Mouse (Mus musculus): ENCODE results near the gene Alb.

- no peak for TF ChIP-seq CTCF (IDR thresholded peaks at IDR 0.05; ENCODE audit: insufficient read depth, low read length)
- no peak for TF ChIP-seq POLR2A (IDR thresholded peaks at IDR 0.05; ENCODE audit: borderline replicate concordance, extremely low read depth, low read depth, low read length)
Measured at GRCm38 (mm10) chr5:90518356-90519100, 57.8 kb downstream of the Alb start, which contains the start of gene Afm.

Measured in lung, adult 2 months (tissue).